Mouse (Mus musculus) limb, embryonic 11.5 days (tissue): ENCODE results near the gene Ngf. TPM values are rescaled to one million over a fixed set of nuclear protein-coding genes. Genes with fewer than 3 reads are reported as not detected.

Experiments used
- ATAC-seq: fragments of 200-750 bp; cut with Nextera tagmentation; 2 replicates; pipeline ENCODE4 v1.8.0; 2017; ENCODE audit warnings: low read depth; ENCODE audit not compliant: insufficient number of reproducible peaks, low FRiP score, low TSS enrichment
- DNase-seq: peaks from one replicate; pipeline ENCODE4 v3.0.0-alpha.2; 2015; ENCODE audit warnings: low spot score
- H3K27ac ChIP-seq: fragments of 300-500 bp; sonication (generic); replicated peaks from 2 replicates; pipeline ENCODE4 v1.5.1; 2014; ENCODE audit warnings: low read depth, mild to moderate bottlenecking, low read length
- H3K27me3 ChIP-seq: fragments of 300-500 bp; sonication (generic); 2 replicates; pipeline ENCODE4 v1.6.1; 2014; ENCODE audit warnings: mild to moderate bottlenecking, low read length, mixed read lengths; ENCODE audit not compliant: control insufficient read depth, insufficient read depth
- H3K36me3 ChIP-seq: fragments of 300-500 bp; sonication (generic); 2 replicates; pipeline ENCODE4 v1.6.1; 2014; ENCODE audit warnings: mild to moderate bottlenecking, low read length, moderate library complexity, mixed read lengths; ENCODE audit not compliant: control insufficient read depth, insufficient read depth
- H3K4me1 ChIP-seq: fragments of 300-500 bp; sonication (generic); 2 replicates; pipeline ENCODE4 v1.6.1; 2014; ENCODE audit warnings: low read length, mixed read lengths; ENCODE audit not compliant: control insufficient read depth, insufficient read depth
- H3K4me2 ChIP-seq: fragments of 300-500 bp; sonication (generic); 2 replicates; pipeline ENCODE4 v1.6.1; 2014; ENCODE audit warnings: low read depth, mild to moderate bottlenecking, moderate library complexity; ENCODE audit not compliant: severe bottlenecking
- H3K4me3 ChIP-seq: fragments of 300-500 bp; sonication (generic); 2 replicates; pipeline ENCODE4 v1.5.1; 2014; ENCODE audit warnings: low read depth, low read length
- H3K9ac ChIP-seq: fragments of 300-500 bp; sonication (generic); 2 replicates; pipeline ENCODE4 v1.6.1; 2014; ENCODE audit warnings: mild to moderate bottlenecking, low read length
- H3K9me3 ChIP-seq: fragments of 300-500 bp; sonication (generic); 2 replicates; pipeline ENCODE4 v1.6.1; 2016; ENCODE audit warnings: low read length; ENCODE audit not compliant: control insufficient read depth
- WGBS: fragments of 180-500 bp; shearing (Covaris S2); extraction: QIAGEN DNeasy Blood & Tissue Kit; methylation state at CpG from one replicate; pipeline ENCODE4 v1.1.7; 2014; 5-methylcytosine and 5-hydroxymethylcytosine counted together
- polyA plus RNA-seq: library from polyadenylated mRNA; unstranded; fragments of >200 nt; fragmentation: Nextera tagmentation; extraction: Ambion mirVana; gene quantifications from 2 replicates; pipeline ENCODE4 v1.2.1, GENCODE M21; 2014

The Ngf gene
- polyA plus RNA-seq = 3.9 TPM in 2 replicates

DNA sequence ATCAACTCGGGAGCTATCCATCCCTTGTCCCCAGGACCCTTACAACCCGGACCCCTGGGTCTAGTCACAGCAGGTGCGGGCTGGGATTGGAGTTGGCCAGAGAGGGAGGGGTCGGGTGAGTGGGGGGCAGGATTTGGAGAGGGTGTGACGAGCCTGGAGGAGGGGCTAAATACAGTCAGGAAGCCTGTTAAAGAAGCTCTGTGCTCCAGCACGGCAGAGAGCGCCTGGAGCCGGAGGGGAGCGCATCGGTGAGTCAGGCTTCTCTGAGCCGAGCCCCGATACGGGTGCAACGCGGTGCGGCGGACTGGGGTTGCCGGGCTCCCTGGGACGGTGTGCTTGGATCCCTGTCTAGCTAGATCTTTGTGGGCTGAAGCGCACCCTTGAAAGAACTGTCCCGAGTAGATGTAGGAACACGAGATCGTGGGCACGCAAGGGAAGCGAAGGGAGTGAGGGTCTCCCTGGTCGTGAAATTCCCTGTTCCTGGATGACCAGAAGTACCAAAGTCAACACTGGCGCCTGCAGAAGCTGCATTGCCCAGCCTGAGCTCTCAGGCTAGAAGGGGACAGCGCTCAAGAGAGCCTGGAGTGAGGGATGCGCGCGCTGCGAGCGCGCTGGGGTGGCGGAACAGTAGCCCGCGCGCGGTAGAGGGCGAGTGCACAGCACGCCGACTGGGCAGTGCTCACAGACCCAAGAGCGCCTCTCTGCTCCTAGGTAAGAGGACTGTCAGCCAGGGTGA, at the start of gene Ngf:
Ngf (plus strand) TSS at position 207 of the 736 bp plus-strand sequence.
- Histone ChIP-seq H3K27ac (no peak within 1 kb of the TSS), H3K4me3 (peak within 1 kb of the TSS; percentile 50), H3K9me3 (no peaks in the 10 kb centered on the region), H3K4me2 (peak within 1 kb of the TSS; percentile 94), H3K9ac (peak within 1 kb of the TSS; percentile 65), H3K27me3 (peaks cover 13% of the 10 kb centered on the region; the same call in 1 of the 2 replicates), H3K4me1 (peaks cover 14% of the 10 kb centered on the region; the same call in 1 of the 2 replicates), H3K36me3 (no peaks in the 10 kb centered on the region)
- WGBS = under 1% methylated on average over 43 of the region's 43 CpGs
- ATAC-seq (peak; percentile 40; the same call in 1 of the 2 replicates), DNase-seq (peak; percentile 60)

DNA sequence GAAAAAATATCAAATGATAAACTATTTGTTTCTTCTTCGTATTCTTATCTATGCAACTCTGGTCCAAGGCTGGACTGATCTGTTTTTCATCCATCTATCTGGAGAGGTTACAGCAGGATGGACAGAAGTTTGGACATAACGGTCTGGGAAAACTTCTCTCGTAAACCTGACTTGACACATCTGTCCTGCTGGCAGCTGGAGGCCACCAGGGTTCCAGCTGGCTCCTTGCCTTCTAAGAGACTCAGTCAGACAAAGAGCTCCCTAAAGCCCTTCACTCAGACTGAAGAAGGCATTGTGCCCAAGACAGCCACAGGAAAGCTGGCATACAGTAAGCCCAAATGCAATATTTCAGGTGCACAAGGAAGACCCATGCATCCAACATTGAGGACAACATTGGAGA, 24.2 kb upstream of the Ngf start:
- Histone ChIP-seq H3K4me3 (no peak overlapping the region), H3K27ac (no peak overlapping the region), H3K27me3 (no peaks in the 10 kb centered on the region), H3K9ac (no peak overlapping the region), H3K36me3 (no peaks in the 10 kb centered on the region), H3K4me1 (no peaks in the 10 kb centered on the region), H3K4me2 (no peak overlapping the region), H3K9me3 (no peaks in the 10 kb centered on the region)
- 87% methylated on average over 3 of the region's 3 CpGs for WGBS
- ATAC-seq (no peak), DNase-seq (no peak)

GRCm38 (mm10) chr3:102446691-102447090, 23.0 kb upstream of the Ngf start:
- Histone ChIP-seq H3K4me2 (no peak overlapping the region), H3K9me3 (no peaks in the 10 kb centered on the region), H3K27me3 (no peaks in the 10 kb centered on the region), H3K4me1 (no peaks in the 10 kb centered on the region), H3K27ac (no peak overlapping the region), H3K9ac (no peak overlapping the region), H3K36me3 (no peaks in the 10 kb centered on the region), H3K4me3 (no peak overlapping the region)
- DNase-seq (no peak), ATAC-seq (no peak)
- 84% methylated on average over 4 of the region's 4 CpGs for WGBS

DNA sequence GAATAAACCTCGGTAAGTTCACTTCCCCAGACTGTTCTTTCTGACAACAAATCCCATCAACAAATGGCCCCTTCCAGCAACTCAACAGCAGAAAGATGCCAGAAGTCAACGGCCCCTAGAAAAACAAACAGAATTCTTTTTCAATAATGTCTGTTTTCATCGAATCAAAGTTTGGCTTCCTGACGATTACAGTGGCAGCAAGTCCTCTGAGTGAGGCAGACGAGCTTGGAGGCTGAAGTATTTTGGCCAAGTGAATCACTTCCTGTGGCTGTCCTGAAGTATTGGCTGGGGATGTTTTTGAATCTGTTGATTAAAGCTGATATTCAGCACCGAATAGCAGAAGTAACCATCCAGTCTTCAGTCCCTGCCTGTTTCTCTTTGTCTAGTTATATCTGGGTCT, 15.2 kb upstream of the Ngf start:
- no peak for ATAC-seq
- no peak overlapping the region for H3K4me3 ChIP-seq
- no peak overlapping the region for H3K27ac ChIP-seq
- 77% methylated on average over 6 of the region's 6 CpGs for WGBS
- DNase-seq = no peak
- H3K4me2 ChIP-seq = no peak overlapping the region
- no peaks in the 10 kb centered on the region for H3K36me3 ChIP-seq
- no peaks in the 10 kb centered on the region for H3K4me1 ChIP-seq
- H3K9ac ChIP-seq = no peak overlapping the region
- no peaks in the 10 kb centered on the region for H3K9me3 ChIP-seq
- no peaks in the 10 kb centered on the region for H3K27me3 ChIP-seq

GRCm38 (mm10) chr3:102460528-102460927, 9.2 kb upstream of the Ngf start:
- Histone ChIP-seq H3K4me2 (no peak overlapping the region), H3K9ac (no peak overlapping the region), H3K9me3 (no peaks in the 10 kb centered on the region), H3K27ac (no peak overlapping the region; the same call in 1 of the 2 replicates), H3K36me3 (no peaks in the 10 kb centered on the region), H3K4me1 (peaks cover 5% of the 10 kb centered on the region; the same call in 1 of the 2 replicates), H3K4me3 (no peak overlapping the region), H3K27me3 (no peaks in the 10 kb centered on the region)
- DNase-seq = no peak
- no peak for ATAC-seq
- 70% methylated on average over 5 of the region's 5 CpGs for WGBS

DNA sequence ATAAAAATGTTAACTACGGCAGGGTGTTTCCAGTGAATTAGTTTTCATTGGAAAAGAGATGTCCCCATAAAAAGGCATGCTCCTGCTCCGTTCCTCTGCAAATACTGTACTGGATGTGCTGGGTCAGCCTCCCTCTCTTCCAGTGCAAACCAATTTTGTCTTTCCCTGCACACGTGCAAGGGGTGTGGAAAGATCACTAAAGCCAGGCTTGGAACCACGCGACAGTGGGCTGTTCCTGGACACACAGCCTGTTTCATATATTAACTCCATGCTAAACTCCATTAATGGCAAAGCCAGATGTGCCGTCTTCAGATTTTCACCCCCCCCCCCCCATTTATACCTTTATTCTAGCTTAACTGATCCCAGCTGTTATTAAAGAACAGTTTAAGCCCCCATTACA, 8.7 kb upstream of the Ngf start:
- no peak for ATAC-seq
- 18% methylated on average over 6 of the region's 6 CpGs for WGBS

DNA sequence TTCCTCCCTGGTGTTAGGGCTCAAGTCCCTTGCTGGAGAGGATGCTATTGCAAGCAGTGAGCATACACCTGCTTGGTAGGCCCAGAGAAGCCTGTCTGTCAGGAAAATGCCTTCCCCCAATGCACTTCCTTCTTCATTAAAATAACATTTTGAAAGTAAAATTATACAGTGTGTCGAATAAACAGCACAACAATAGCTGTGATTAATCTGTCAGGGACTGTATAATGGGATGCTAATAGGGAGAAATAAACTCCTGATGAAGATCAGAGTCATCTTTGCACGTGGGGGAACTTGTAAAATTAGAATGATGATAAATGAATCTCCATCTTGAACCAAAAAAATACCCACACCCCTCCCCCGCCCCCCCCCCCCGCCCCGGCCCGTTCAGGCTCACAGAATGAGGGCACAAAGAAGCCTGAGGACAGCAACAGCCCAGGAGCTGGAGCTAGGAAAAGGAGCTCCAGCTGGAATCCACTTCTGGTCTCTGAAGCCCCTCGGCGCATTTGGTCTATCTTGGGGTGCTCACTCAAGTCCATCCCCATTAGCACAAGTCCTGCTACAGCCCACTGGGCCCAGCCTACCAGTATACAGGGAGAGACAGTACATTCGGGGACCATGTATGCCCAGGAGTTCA, 6.9 kb upstream of the Ngf start:
- 59% methylated on average over 9 of the region's 9 CpGs for WGBS
- H3K4me2 ChIP-seq = no peak overlapping the region
- H3K9ac ChIP-seq = no peak overlapping the region
- no peak overlapping the region for H3K27ac ChIP-seq
- H3K27me3 ChIP-seq = no peaks in the 10 kb centered on the region
- no peak overlapping the region for H3K4me3 ChIP-seq
- no peak for ATAC-seq
- H3K36me3 ChIP-seq = no peaks in the 10 kb centered on the region
- H3K4me1 ChIP-seq = peaks cover 5% of the 10 kb centered on the region; the same call in 1 of the 2 replicates
- DNase-seq = no peak
- no peaks in the 10 kb centered on the region for H3K9me3 ChIP-seq

More for the DNA sequence above, 8.7 kb upstream of the Ngf start:
- DNase-seq = peak; percentile 51
- Histone ChIP-seq H3K4me1 (peaks cover 5% of the 10 kb centered on the region; the same call in 1 of the 2 replicates), H3K9me3 (no peaks in the 10 kb centered on the region), H3K4me2 (no peak overlapping the region), H3K36me3 (no peaks in the 10 kb centered on the region), H3K27ac (no peak overlapping the region), H3K4me3 (no peak overlapping the region), H3K9ac (no peak overlapping the region), H3K27me3 (no peaks in the 10 kb centered on the region)

- Histone ChIP-seq H3K4me2 (no peak overlapping the region), H3K9ac (no peak overlapping the region), H3K27me3 (no peaks in the 10 kb centered on the region), H3K4me3 (no peak overlapping the region), H3K9me3 (no peaks in the 10 kb centered on the region), H3K4me1 (peaks cover 5% of the 10 kb centered on the region; the same call in 1 of the 2 replicates), H3K27ac (no peak overlapping the region), H3K36me3 (no peaks in the 10 kb centered on the region)
- ATAC-seq (no peak), DNase-seq (no peak)
- WGBS = 89% methylated on average over 2 of the region's 2 CpGs
Observed at GRCm38 (mm10) chr3:102463339-102463738, 6.4 kb upstream of the Ngf start.
